Mouse (Mus musculus): Measurements from ENCODE around the gene Bcl7b.

The Bcl7b gene

GRCm38 (mm10) chr5:135169479-135169878 lies 1.4 kb downstream of the Bcl7b start:
- no peak for DNase-seq (ENCODE audit: low read depth, low spot score)

DNA sequence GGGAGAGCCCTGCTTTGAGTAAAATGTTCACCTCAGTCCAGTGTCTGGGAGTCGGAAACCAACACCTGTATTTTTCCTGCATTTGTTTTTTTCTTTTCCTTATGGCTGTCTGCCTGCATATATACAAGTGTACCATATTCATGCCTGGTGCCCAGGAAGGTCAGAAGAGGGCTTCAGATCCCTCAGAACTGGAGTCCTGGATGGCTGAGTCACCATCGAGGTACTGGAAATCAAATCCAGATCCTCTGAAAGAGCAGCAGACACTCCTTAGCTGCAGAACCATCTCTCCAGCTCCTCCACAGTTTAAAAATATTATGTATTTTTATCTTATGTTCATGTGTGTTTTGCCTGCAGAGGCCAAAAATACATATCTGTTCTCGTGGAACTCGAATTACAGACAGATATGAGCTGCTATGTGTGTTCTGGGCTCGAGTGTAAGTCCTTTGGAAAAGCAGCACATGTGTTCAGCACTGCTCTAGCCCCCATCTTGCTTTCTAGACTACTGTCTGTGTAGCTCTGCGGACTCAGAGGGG lies 3.7 kb downstream of the Bcl7b start:
- no peak for DNase-seq (ENCODE audit: low read depth, low spot score)

DNA sequence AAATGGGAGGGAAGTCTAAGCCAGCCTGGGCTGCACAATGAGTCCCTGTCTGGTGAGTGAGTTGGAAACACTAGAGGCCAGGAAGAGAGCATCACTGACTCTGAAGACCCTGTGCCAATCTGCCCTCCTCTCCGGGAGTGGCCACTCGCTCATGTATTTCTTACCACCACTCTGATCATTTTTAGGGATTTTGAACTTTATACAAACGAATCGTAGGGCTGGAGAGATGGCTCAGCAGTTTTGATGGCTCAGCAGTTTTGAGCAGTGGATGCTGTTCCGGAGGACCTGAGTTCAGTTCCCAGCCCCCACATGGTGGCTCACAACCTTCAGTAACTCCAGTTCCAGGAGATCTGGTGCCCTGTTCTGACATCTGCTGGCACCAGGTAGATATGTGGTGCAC lies 4.9 kb downstream of the Bcl7b start:
- no peak for DNase-seq (ENCODE audit: low read depth, low spot score)

DNA sequence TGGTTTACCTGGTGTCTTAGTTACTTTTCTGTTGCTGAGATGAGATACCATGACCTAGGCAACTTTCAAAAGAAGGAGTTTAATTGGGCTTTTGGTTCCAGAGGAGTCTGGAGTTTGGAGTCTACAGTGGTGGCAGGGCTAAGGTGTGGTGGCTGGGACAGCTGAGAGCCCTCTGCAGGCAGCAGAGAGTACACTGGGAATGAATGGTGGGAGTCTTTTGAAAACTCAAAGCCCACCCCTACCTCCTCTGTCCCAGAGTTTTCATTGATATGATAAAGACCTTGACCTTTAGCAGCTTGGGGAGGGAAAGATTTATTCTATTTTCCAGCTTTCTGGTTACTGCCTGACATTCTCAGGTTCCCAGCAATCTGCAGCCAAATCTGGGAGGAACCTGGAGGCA lies 7.0 kb downstream of the Bcl7b start:
- no peak for DNase-seq (ENCODE audit: low read depth, low spot score)

GRCm38 (mm10) chr5:135178523-135178922 lies 10.4 kb downstream of the Bcl7b start:
- DNase-seq (ENCODE audit: low read depth, low spot score): no peak

GRCm38 (mm10) chr5:135178996-135179395 lies 10.9 kb downstream of the Bcl7b start:
- peak; percentile 98 for DNase-seq (ENCODE audit: low read depth, low spot score)

DNA sequence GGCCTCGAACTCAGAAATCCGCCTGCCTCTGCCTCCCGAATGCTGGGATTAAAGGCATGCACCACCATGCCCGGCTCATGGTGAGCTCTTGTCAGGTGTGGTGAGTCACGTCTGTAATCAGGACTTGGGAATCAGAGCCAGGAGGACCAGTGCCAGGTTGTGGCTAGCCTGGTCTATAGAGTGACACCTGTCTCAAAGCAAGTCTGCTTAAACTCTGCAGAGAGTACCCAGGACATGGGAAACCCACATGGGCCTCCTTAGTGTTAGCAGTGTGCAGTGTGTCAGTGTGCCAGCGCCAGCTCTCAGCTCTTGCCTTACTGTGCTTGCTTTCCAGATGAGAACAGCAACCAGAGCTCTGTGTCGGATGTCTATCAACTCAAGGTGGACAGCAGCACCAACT lies 11.5 kb downstream of the Bcl7b start:
- DNase-seq (ENCODE audit: low read depth, low spot score): peak; percentile 50

DNA sequence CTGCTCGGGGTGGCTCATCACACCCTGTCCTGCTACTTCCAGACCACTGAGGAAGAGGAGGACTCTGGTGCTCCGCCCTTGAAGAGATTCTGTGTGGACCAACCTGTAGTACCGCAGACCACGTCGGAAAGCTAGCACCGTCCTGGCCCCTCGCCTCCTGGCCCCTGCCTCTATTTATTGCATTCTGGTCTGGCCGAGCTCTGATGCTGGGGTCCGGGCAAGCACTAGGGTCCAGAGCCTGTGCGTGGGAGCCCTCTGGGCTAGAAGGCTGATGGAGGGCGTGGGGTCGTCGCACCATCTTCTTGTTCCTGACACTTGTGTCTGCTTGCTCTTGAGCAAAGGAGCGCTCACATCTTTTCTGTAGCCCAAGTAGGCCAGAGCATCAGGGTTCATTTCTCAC lies 12.7 kb downstream of the Bcl7b start:
- no peak for DNase-seq (ENCODE audit: low read depth, low spot score)

GRCm38 (mm10) chr5:135181776-135182175 lies 13.7 kb downstream of the Bcl7b start:
- DNase-seq (ENCODE audit: low read depth, low spot score): no peak

DNA sequence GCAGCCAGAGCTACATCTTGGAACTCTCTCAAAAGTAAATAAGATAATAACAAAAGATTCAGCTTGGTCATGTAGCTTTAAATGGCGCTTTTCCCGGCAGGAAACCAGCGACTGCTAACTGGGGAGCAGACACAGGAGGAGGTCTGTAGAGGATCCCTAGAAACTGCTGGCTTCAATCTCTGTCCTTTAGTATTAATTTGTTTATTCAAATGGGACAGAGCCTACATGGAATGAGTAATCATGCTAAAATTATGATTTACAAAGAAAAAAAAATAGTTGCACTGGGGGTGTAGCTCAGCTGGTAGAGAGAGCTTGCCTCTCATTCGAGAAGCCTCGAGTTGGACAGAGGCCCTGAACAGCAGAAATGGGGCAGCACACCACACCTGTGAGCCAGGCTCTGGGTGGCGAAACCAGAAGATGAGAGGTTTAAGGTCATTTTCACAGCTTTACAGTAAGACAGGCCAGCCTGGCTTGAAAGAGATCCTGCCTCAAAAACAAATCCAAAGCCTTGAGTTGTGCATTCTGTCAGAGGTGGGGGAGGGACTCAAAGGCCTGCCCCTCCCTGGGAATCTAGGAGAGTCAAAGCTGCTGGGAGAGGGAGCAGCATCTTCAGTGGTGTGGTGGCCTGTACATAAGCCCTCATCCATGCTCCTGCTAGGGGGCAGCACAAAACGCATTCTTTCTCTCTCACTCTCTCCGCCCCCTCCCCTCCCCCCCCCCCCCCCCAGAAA lies 15.2 kb downstream of the Bcl7b start:
- DNase-seq (ENCODE audit: low read depth, low spot score): peak; percentile 75

DNA sequence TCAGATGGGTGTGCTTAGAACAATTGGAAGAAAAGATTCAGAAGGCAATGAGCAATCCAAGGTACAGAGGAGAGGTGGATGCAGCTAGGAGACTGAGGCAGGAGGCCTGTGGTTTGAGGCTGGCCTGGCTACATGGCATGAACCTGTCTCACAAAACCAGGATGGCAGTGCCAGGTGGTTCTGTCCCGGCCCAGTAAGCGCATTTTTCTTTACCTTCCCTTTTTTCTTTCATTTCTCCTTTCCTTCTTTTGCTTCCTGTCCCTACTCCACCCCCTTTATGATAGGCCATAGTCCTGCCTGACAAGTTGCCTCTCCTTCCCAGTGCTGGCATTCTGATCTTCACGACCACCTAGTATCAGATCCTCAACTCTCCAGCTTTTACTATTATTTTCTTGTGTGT lies 16.9 kb downstream of the Bcl7b start:
- DNase-seq (ENCODE audit: low read depth, low spot score): no peak

- peak; percentile 41 for DNase-seq (ENCODE audit: low read depth, low spot score)
Observed at GRCm38 (mm10) chr5:135185596-135185995, 17.5 kb downstream of the Bcl7b start.

GRCm38 (mm10) chr5:135186231-135186620 lies 18.1 kb downstream of the Bcl7b start:
- DNase-seq (ENCODE audit: low read depth, low spot score): peak; percentile 36

DNA sequence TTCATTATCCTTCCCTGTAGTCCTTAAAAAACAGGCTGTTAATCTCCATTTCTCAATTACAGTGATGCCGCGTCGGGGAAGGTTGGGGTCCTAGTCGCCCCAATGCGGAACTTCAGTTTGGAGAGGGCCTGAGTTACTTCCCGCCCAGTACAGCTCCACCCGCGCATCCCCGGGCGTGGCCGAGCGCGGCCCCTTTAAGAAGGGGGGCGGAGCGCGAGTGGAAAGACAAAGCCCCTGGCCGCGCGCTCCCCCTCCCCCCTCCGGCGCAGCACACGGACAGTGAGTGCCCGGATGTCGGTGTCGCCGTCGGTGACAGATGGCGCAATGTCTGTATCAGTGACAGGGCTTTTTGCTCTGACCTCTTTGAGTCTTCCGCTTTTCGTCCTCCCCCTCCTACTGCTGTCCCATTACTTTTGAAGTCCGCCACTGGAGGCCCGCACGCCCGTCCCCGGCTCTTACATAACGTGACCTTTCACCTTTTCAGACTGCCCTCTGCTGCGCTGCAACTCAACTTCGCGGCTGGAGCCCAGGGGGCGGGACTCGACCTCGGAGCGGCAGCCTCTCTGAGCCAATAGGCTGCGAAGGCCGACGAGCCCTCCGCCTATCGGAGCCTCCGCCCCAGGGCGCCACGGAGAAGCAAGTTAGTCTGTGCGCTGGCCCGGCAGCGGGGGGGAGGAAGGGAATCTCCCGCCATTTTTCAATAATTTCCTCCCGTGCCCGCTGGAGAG lies 18.7 kb downstream of the Bcl7b start, which contains the start of gene Baz1b:
Baz1b (plus strand) TSS at position 644 of the 728 bp plus-strand sequence.
- DNase-seq (ENCODE audit: low read depth, low spot score): peak; percentile 100

GRCm38 (mm10) chr5:135187349-135188213 lies 19.5 kb downstream of the Bcl7b start:
- DNase-seq (ENCODE audit: low read depth, low spot score): peak; percentile 27

DNA sequence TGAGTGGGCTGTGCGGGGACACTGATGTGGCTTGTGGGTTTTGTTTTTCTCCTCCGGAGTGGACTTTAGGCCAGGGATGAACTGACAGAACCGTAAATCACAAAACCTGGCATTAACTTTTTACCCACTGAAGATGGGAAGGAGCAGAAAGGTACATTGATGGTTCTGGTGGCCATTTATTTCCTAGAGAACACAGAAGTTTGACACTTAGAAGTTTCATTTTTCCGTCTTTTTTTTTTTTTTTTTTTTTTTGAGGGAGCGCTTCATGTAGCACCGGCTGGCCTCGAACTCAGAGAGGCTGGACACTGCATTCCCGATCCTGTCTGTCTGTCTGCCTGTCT lies 20.1 kb downstream of the Bcl7b start:
- DNase-seq (ENCODE audit: low read depth, low spot score): no peak

DNA sequence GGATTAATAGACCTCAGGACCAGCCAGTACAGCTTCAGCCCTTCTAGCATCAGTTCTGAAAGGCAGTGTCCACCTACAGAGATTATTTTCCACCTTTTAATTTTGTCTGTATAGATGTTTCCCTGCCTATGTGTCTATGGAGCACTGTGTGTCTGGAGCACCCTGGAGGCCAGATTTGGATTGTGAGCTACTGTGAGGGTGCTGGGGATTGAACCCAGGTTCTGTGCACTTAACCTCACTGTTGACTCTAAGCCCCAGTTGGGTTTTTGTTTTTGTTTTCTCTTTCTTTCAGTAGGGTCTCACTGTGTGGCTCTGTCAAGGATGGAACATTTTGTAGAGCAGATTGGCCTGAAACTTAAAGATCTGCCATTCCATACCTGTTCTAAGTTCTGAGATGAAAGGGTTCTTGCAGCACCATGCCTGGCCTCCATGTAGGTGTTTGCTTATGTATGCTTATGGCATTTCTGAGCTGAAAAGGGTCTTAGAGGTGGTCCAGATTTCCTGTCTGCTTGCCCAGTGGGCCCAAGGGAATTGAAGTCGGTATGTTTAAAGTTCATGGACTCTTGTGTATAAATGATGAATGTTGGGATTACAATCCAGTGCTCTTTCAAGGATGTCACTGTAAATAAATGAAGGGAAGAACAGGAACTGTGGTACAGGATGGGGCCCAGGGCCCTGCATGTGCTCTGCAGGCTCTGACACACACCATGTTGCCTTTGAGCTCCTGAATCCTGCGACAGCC lies 21.4 kb downstream of the Bcl7b start:
- no peak for DNase-seq (ENCODE audit: low read depth, low spot score)

DNA sequence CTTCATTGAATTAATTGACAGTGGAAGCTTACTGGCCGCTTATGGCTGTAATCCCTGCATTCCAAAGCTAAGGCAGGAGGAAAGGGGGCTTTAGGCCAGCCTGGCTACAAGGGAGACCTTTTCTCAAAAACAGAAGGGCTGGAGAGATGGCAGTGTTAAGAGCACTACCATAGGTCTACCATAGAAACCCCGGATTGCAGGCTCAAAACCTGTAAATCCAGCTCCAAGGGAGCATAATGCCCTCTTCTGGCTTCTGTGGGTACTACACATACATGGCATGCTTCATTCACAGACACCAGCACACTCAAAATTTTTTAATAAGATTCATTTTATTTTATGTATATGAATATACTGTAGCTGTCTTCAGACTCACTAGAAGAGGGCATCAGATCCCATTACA lies 23.5 kb downstream of the Bcl7b start:
- DNase-seq (ENCODE audit: low read depth, low spot score): peak; percentile 83

DNA sequence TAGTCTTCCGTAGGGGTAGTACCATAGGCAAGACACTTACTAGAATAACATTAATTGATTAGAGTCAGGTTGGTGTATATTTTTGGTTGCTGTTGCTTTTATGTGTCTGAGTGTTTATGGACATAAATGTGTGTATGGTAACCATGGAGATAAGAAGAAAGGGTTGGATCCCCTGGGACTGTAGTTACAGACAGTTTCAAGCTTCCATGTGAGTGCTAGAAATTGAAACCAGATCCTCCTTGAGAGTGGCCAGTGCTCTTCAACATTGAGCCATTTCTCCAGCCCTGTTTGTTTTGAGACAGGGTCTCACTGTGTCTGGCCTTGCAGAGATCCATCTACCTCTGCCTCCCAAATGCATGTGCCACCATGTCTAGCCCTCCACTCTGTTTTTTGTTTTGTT lies 24.3 kb downstream of the Bcl7b start:
- DNase-seq (ENCODE audit: low read depth, low spot score): no peak

- DNase-seq (ENCODE audit: low read depth, low spot score): no peak
Observed at GRCm38 (mm10) chr5:135196367-135196766, 28.3 kb downstream of the Bcl7b start.

- DNase-seq (ENCODE audit: low read depth, low spot score): no peak
Observed at GRCm38 (mm10) chr5:135202763-135203162, 34.7 kb downstream of the Bcl7b start.
